Mouse (Mus musculus) heart, embryonic 11.5 days (tissue): Measurements from ENCODE around the gene Zmynd10. TPM values are rescaled to one million over a fixed set of nuclear protein-coding genes. Genes with fewer than 3 reads are reported as not detected.

Experiments
- ATAC-seq: fragments of 200-750 bp; cut with Nextera tagmentation; replicated peaks from 2 replicates; pipeline ENCODE4 v1.8.0; 2017; ENCODE audit warnings: moderate library complexity; ENCODE audit not compliant: insufficient number of reproducible peaks, low FRiP score, low TSS enrichment
- H3K27ac ChIP-seq: fragments of 300-500 bp; sonication (generic); 2 replicates; pipeline ENCODE4 v1.5.1; 2014; ENCODE audit warnings: mild to moderate bottlenecking, low read depth, low read length
- H3K27me3 ChIP-seq: fragments of 300-500 bp; sonication (generic); 2 replicates; pipeline ENCODE4 v1.6.1; 2014; ENCODE audit warnings: mild to moderate bottlenecking, low read length, mixed read lengths; ENCODE audit not compliant: control insufficient read depth, insufficient read depth
- H3K36me3 ChIP-seq: fragments of 300-500 bp; sonication (generic); 2 replicates; pipeline ENCODE4 v1.6.1; 2014; ENCODE audit warnings: mild to moderate bottlenecking, low read length, moderate library complexity, mixed read lengths; ENCODE audit not compliant: control insufficient read depth, insufficient read depth
- H3K4me1 ChIP-seq: fragments of 300-500 bp; sonication (generic); 2 replicates; pipeline ENCODE4 v1.6.1; 2014; ENCODE audit warnings: low read length; ENCODE audit not compliant: control insufficient read depth, insufficient read depth
- H3K4me2 ChIP-seq: fragments of 300-500 bp; sonication (generic); 2 replicates; pipeline ENCODE4 v1.6.1; 2014; ENCODE audit warnings: mild to moderate bottlenecking, moderate library complexity
- H3K4me3 ChIP-seq: fragments of 300-500 bp; sonication (generic); 2 replicates; pipeline ENCODE4 v1.5.1; 2014; ENCODE audit warnings: low read depth, low read length
- H3K9ac ChIP-seq: fragments of 300-500 bp; sonication (generic); 2 replicates; pipeline ENCODE4 v1.6.1; 2014; ENCODE audit warnings: mild to moderate bottlenecking, low read depth, low read length, moderate library complexity
- H3K9me3 ChIP-seq: fragments of 300-500 bp; sonication (generic); replicated peaks from 2 replicates; pipeline ENCODE4 v1.6.1; 2016; ENCODE audit warnings: low read length; ENCODE audit not compliant: control insufficient read depth
- WGBS: fragments of 180-500 bp; shearing (Covaris S2); extraction: QIAGEN DNeasy Blood & Tissue Kit; methylation state at CpG from one replicate; pipeline ENCODE4 v1.1.7; 2014; ENCODE audit not compliant: insufficient replicate concordance; 5-methylcytosine and 5-hydroxymethylcytosine counted together
- polyA plus RNA-seq: library from polyadenylated mRNA; unstranded; fragments of >200 nt; fragmentation: Nextera tagmentation; extraction: Ambion mirVana; gene quantifications from 2 replicates; pipeline ENCODE4 v1.2.1, GENCODE M21; 2014

Gene Zmynd10
- not detected in 2 replicates for polyA plus RNA-seq

DNA sequence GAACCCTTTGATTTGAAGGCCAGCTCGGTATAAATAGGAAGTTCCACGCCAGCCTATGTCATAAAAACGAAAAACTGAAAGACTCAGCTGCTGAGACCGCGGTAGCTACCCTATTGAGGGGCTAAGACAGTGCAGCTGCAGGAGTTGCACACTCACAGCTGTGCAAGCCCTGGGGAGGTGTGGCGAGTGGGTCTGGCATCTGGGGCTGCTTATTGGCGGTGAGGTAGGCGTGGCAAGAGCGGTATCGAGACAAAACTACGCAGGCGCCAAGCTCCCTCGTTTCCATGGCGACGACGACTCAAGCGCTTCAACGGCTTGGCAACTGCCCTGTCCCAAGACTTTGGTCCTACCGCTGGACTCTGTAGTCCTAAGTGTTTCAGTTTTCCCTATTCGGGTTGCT, at the start of gene Zmynd10:
Gene Zmynd10, plus strand, starts transcription at position 273 of the 400 bp plus-strand sequence.
- peak; percentile 44; the same call in 1 of the 2 replicates for ATAC-seq
- WGBS = 5% methylated on average over 20 of the region's 20 CpGs
- peaks cover 31% of the 10 kb centered on the region for H3K4me1 ChIP-seq
- peak within 1 kb of the TSS; percentile 55 for H3K4me2 ChIP-seq
- H3K27me3 ChIP-seq = peaks cover 30% of the 10 kb centered on the region
- no peaks in the 10 kb centered on the region for H3K9me3 ChIP-seq
- H3K9ac ChIP-seq = peak within 1 kb of the TSS; percentile 6; the same call in 1 of the 2 replicates
- peak within 1 kb of the TSS; percentile 17 for H3K4me3 ChIP-seq
- H3K27ac ChIP-seq = no peak within 1 kb of the TSS
- H3K36me3 ChIP-seq = no peaks in the 10 kb centered on the region

DNA sequence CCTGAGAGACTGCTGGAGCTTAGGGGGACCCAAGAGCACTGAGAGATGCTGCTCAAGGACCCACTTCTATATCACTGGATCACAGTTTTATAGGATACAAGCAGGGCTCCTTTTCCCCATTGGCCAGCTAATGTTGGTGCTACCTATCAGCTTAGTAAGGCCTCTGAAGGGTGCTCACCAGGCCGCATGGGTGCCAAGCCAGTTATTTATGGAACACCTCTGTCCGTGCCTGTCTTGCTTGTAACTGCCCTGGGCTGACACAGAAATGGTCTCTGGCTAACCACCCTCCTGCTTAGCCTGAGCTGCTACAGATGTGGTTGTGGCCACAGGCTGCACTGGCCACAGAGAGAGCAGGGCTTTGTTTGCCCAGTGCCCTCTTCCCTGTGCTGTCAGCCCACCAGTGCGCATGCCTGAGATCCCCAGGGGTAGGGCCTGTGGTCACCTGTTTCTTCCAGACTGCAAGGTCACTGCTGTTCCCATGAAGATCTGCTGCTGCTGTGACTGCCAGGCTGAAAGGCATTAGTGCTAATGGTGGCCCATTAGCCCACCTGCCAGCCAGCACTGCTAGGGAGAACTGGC, 46.3 kb upstream of the Zmynd10 start:
- no peak overlapping the region for H3K4me3 ChIP-seq
- H3K27ac ChIP-seq = no peak overlapping the region
- no peak for ATAC-seq
- H3K4me1 ChIP-seq = peaks cover 15% of the 10 kb centered on the region
- H3K9me3 ChIP-seq = no peaks in the 10 kb centered on the region
- no peak overlapping the region for H3K4me2 ChIP-seq
- WGBS = 80% methylated on average over 3 of the region's 3 CpGs
- no peaks in the 10 kb centered on the region for H3K27me3 ChIP-seq
- H3K9ac ChIP-seq = peak overlapping the region; percentile 6; the same call in 1 of the 2 replicates
- no peaks in the 10 kb centered on the region for H3K36me3 ChIP-seq

DNA sequence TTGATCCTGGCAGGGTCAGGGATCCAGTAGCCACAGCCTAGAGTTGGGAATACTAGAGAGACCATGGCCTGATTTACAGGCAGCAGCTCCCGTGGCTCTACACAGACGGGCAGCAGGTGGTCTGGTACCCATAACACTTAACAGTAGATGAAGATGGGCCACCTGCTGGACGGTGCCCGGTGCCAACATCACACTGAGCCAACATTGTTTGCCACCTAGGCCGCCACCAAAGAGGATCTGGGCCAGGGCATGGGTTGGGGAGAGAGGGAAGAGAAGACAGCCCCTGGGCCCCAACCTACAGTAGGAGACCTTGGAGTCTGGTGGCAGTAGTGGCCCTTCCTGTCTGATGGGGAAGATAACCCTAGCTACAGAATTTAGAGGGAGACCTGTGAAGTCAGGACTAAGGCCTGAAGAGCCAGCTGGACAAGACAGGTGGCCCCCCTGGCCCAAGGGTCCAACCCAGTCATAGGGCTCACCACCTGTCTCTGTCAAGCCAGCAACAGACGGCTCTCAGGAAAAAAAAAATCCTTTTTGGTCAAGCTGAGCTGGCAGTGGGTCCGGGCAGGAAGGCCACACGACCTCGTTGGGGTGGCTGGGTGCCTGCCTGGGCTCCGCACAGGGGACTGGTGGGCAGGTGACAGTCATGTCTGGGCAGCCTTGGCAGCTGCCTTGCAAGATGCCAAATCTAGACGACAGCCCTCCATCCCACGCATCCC, 44.8 kb upstream of the Zmynd10 start:
- ATAC-seq = no peak
- Histone ChIP-seq H3K27me3 (no peaks in the 10 kb centered on the region), H3K4me2 (no peak overlapping the region), H3K27ac (no peak overlapping the region), H3K36me3 (no peaks in the 10 kb centered on the region), H3K4me1 (peaks cover 18% of the 10 kb centered on the region), H3K9ac (no peak overlapping the region), H3K9me3 (no peaks in the 10 kb centered on the region), H3K4me3 (no peak overlapping the region)
- 84% methylated on average over 12 of the region's 12 CpGs for WGBS

DNA sequence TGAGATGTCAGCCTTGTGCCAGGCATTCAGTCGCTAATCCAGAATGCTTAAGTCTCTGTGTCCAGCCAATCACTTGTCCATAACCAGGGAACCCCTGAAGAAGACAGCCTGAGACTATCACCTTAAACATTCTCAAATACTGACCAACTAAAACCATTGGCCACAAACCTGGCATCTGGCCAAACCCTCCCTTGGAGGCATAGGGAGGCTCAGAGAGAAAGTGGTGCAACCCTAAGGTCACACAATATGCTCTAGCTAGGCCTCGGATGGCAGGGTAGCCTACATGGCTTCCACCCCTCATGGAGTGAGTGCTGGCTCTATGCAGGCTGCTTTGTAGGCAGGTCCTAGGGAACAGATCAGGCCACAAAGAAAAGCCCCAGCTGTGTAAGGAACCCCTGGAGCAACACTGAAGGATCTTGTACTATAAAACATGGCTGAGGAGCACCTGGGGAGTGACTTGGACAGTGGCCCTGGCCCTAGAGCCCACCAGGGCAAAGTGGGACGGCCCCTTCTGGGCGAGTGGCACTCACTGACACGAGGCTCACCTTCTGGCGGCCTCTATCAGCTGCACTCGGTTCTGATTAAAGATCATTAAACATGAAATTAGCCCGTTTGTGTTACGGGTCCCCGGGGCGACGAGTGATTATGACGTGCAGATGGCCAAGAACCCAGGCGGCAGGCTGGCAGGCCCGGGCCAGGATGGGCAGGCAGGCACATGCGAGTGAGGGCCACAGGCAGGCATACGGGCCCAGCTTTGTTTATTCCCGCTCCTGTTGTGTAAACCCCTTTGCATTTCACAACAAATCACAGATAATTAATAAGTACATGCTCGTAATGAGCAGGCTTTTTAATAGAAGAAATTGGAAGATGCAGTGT, 42.2 kb upstream of the Zmynd10 start:
- Histone ChIP-seq H3K4me3 (no peak overlapping the region), H3K27ac (no peak overlapping the region), H3K4me1 (peaks cover 20% of the 10 kb centered on the region), H3K27me3 (no peaks in the 10 kb centered on the region), H3K4me2 (no peak overlapping the region), H3K9ac (no peak overlapping the region), H3K9me3 (no peaks in the 10 kb centered on the region), H3K36me3 (no peaks in the 10 kb centered on the region)
- no peak for ATAC-seq
- WGBS = 76% methylated on average over 19 of the region's 19 CpGs

DNA sequence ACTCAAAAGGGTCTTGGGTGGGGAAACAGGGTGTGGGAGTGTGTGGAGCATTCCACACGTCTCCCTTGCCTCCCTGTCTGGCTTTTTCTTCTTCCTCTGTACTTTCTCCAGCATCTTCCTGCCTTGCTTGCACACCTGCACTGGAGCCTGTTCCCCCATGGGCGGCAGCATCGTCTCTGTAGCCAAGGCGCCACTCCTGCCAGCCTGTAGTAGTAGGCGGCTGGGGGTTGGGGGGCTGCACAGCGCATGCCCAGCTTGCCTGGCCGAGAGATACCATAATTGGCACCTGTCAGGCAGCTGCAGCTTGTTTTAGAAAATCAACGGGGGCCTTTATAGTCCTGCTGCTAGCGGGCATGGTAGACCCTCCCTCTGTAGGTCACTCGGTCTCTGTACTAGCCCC, 38.8 kb upstream of the Zmynd10 start:
- peaks cover 8% of the 10 kb centered on the region for H3K4me1 ChIP-seq
- H3K4me3 ChIP-seq = no peak overlapping the region
- no peaks in the 10 kb centered on the region for H3K27me3 ChIP-seq
- 62% methylated on average over 10 of the region's 10 CpGs for WGBS
- no peaks in the 10 kb centered on the region for H3K9me3 ChIP-seq
- H3K9ac ChIP-seq = no peak overlapping the region
- no peak overlapping the region for H3K4me2 ChIP-seq
- H3K27ac ChIP-seq = no peak overlapping the region
- no peaks in the 10 kb centered on the region; the same call in 1 of the 2 replicates for H3K36me3 ChIP-seq
- no peak for ATAC-seq

DNA sequence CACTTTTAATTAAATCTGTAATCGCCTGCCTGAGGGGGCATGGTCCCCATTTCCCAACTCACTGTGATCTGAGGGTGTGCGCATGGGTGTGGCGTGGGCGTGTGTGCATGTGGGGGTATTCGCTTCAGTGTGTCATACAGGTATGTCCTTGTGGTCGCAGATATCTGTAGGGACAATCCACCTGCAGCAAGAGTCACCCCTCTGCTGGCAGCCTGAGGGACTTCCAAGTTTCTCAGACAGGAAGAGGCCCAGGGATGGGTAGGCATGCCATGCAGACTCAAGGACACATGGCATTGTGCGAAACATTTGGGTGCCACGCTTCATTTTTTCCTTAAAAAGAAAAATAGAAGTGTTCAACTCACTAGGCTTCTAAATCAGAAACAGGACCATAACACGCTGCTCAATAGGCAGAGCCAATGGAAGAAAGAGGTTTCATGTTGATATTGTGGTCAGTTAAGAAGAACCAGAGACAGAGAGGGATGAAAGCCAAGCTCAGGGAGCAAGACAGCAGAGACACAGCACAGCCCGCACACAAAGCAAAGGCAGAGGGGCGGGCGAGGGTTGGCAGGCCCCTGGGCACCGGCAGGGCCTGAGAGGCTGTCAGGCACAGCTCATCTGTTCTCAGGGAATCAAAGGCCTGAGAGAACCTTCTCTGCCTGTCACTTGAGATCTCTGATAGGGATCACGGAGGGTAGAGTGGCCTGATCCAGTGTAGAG, 36.6 kb upstream of the Zmynd10 start:
- no peaks in the 10 kb centered on the region; the same call in 1 of the 2 replicates for H3K36me3 ChIP-seq
- no peak overlapping the region for H3K4me2 ChIP-seq
- H3K9ac ChIP-seq = no peak overlapping the region
- WGBS = 76% methylated on average over 14 of the region's 14 CpGs
- H3K4me1 ChIP-seq = peaks cover 4% of the 10 kb centered on the region
- no peak for ATAC-seq
- no peak overlapping the region for H3K4me3 ChIP-seq
- no peaks in the 10 kb centered on the region; the same call in 1 of the 2 replicates for H3K27me3 ChIP-seq
- H3K27ac ChIP-seq = no peak overlapping the region
- H3K9me3 ChIP-seq = no peaks in the 10 kb centered on the region

DNA sequence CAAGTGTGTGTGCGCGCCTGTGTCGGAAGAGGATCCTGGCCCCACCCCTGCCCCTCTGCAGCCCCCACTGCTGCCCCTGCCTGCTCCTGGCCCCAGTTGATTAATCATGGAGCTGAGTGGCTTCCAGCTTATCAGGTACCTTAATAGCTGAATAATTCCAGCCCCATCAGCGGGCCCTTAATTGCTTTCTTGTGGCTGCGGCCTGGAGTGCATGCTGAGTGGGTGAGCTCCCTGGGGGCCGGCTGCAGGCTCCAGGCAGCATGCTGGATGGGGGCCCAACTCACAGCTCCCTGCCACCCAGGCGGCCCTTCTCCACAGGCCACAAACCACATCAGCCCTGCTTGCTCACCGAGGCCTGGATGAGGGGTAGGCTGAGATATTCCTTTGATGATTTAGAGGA, 35.7 kb upstream of the Zmynd10 start:
- ATAC-seq = no peak
- Histone ChIP-seq H3K27ac (no peak overlapping the region), H3K36me3 (no peaks in the 10 kb centered on the region; the same call in 1 of the 2 replicates), H3K27me3 (no peaks in the 10 kb centered on the region; the same call in 1 of the 2 replicates), H3K9ac (no peak overlapping the region), H3K9me3 (no peaks in the 10 kb centered on the region), H3K4me1 (peaks cover 4% of the 10 kb centered on the region), H3K4me2 (no peak overlapping the region), H3K4me3 (no peak overlapping the region)
- WGBS = 49% methylated on average over 8 of the region's 8 CpGs

DNA sequence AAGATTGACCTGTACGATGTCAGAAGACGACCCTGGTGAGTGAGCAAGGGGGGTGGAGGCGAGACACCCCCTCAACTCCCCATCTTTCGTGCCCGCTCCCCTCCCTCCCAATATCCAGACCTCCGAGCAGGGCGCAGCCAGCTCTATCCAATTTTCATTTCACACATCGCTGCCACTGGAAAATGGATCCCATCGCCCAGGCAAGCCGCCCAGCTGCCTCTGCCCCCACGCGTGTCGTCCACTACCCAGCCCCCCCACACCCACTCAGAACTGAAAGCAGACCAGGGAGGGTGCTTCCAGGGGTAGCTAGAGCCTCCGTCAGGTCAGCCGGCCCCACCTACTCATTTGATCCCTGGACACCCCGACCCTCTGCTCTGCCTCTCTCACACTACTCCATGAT, 34.8 kb upstream of the Zmynd10 start:
- no peaks in the 10 kb centered on the region; the same call in 1 of the 2 replicates for H3K27me3 ChIP-seq
- 82% methylated on average over 16 of the region's 16 CpGs for WGBS
- no peaks in the 10 kb centered on the region for H3K9me3 ChIP-seq
- no peak overlapping the region for H3K27ac ChIP-seq
- H3K4me3 ChIP-seq = no peak overlapping the region
- H3K9ac ChIP-seq = no peak overlapping the region
- no peak for ATAC-seq
- H3K4me2 ChIP-seq = no peak overlapping the region
- peaks cover 1% of the 10 kb centered on the region for H3K4me1 ChIP-seq
- no peaks in the 10 kb centered on the region; the same call in 1 of the 2 replicates for H3K36me3 ChIP-seq
